Mouse (Mus musculus) heart, adult 2 months (tissue): Measurements from ENCODE around the gene Cacna2d1.

Experiments used
- CTCF ChIP-seq: fragments of 200-600 bp; IDR thresholded peaks from 2 replicates; pipeline ENCODE4 v1.8.1; 2022; ENCODE audit warnings: antibody characterized with exemption, mild to moderate bottlenecking, moderate library complexity
- EP300 ChIP-seq: fragments of 200-500 bp; IDR thresholded peaks from 2 replicates; pipeline ENCODE4 v1.6.1; 2011; ENCODE audit warnings: low read depth, low read length, control low read depth; ENCODE audit not compliant: insufficient read depth
- POLR2A ChIP-seq: fragments of 200-500 bp; IDR thresholded peaks from 2 replicates; pipeline ENCODE4 v1.6.1; 2011; ENCODE audit warnings: mild to moderate bottlenecking, low read depth, low read length, control low read depth; ENCODE audit not compliant: insufficient read depth

- TF ChIP-seq POLR2A (no peak), CTCF (no peak), EP300 (no peak)
These were observed 484.0 kb downstream of the Cacna2d1 start for GRCm38 (mm10) chr5:16418504-16418903.
